Mouse (Mus musculus): Measurements from ENCODE around the gene Trmt112.

Gene Trmt112

GRCm38 (mm10) chr19:6909021-6909420 is 477 bp upstream of the Trmt112 start:
- no peak for DNase-seq (ENCODE audit: low spot score)

GRCm38 (mm10) chr19:6910306-6910705 is 808 bp downstream of the Trmt112 start:
- DNase-seq (ENCODE audit: low spot score), result peak; percentile 50

- DNase-seq (ENCODE audit: low spot score), result no peak
Observed at GRCm38 (mm10) chr19:6911101-6912074, 1.9 kb downstream of the Trmt112 start.

- no peak for DNase-seq (ENCODE audit: low spot score)
Observed at GRCm38 (mm10) chr19:6912205-6912970, 2.9 kb downstream of the Trmt112 start.

GRCm38 (mm10) chr19:6913036-6913435 is 3.5 kb downstream of the Trmt112 start:
- DNase-seq (ENCODE audit: low spot score), result no peak

DNA sequence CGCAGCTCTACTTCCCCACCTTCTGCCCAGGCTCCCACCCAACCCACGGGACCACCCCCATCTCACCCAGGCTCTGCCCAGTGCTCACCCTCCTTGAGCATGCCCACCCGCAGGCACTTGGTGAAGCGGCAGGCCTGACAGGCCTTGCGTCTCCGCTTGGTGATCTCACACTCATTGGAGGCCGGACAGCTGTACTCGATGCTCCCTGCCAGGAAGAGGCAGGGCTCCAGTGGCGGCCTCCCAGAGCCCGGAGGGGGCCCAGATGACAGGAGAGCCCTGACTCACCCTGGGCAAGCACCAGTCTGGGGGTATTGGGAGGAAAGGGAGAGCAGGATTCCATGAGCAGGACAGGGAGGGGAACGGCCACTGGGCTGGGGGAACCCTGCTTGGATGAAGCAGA is 4.5 kb downstream of the Trmt112 start:
- DNase-seq (ENCODE audit: low spot score), result no peak

DNA sequence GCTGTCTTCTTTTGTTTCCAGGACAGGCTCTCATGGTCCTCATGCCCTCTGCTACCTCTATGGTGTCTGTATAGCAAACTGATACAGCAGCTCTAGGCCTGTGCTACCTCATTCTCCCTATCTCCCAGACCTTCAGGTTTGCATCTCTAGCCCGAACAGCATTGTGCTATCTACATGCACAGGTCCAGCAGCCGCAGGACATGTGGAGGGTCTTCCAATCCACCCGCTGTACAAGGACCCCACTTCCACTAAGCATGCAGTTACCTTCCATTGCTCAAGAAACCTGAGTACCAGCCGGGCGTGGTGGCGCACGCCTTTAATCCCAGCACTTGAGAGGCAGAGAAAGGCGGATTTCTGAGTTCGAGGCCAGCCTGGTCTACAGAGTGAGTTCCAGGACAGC is 5.0 kb downstream of the Trmt112 start:
- no peak for DNase-seq (ENCODE audit: low spot score)

GRCm38 (mm10) chr19:6915276-6915675 is 5.8 kb downstream of the Trmt112 start:
- DNase-seq (ENCODE audit: low spot score), result no peak

- no peak for DNase-seq (ENCODE audit: low spot score)
Observed at GRCm38 (mm10) chr19:6916496-6916895, 7.0 kb downstream of the Trmt112 start.

DNA sequence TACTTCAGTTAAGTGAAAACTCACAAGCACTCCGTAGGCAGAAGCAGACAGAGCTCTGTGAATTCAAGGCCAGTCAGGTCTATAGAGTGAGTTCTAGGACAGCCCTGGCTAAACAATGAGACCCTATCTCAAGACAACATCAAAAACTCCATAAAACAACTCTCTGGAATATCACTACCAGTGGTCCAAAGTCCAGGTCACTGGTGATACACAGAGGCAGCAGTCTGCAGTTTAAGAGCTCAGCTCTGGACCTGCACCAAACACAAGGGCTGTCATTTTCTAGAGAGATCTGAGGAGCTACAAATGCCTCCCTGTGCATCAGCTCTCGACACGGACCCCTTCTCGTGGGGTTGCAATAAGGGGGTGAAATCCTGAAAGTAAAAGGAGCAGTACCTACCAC is 8.8 kb downstream of the Trmt112 start:
- DNase-seq (ENCODE audit: low spot score), result no peak

GRCm38 (mm10) chr19:6919431-6919830 is 9.9 kb downstream of the Trmt112 start:
- no peak for DNase-seq (ENCODE audit: low spot score)

GRCm38 (mm10) chr19:6919876-6920740 is 10.6 kb downstream of the Trmt112 start:
- peak; percentile 58 for DNase-seq (ENCODE audit: low spot score)

DNA sequence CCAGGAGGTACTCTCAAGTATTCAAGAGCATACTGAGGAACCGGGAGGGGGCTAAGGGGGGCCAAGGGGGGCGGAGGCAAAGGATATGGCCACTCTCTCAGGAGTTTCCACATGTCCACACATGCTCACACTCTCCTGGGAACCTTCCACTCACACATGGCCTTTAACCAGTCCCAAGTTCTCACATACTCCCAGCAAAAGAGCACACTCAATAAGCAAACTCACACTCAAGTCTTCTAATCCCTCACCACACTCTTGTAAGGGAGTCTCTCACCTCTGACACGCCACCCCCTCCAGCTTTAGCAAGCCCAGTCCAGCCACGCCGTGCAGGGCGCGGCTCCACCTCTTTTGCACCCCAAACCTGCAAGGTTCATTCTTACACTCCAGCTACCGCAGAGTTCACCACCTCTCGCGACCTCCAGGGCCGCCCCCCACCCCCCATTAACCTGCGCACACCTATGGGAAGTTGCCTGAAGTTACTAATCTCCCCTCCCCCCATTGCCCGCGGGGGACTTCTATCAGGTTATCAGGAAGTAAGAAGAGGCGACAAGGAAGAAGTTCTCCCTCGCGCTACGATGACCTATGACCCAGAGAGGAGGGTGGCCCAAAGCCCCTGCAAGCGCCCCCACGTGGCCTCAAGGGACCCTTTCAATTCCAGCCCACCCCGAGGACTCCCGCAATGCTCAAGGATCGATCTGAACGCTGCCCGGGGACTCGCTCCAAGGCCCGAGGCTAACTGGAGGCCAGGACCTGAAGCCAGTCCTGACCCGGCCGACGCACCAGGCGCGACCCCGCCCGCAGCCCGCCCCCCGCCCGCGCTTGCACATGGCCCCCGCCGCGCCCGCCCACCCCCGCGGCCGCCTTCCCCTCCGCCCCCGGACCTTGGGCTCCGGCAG is 11.5 kb downstream of the Trmt112 start:
- no peak for DNase-seq (ENCODE audit: low spot score)

GRCm38 (mm10) chr19:6921647-6922567 is 12.4 kb downstream of the Trmt112 start, which contains the start of gene Esrra:
Esrra (minus strand) TSS chr19:6921813.
- DNase-seq (ENCODE audit: low spot score), result peak; percentile 100

DNA sequence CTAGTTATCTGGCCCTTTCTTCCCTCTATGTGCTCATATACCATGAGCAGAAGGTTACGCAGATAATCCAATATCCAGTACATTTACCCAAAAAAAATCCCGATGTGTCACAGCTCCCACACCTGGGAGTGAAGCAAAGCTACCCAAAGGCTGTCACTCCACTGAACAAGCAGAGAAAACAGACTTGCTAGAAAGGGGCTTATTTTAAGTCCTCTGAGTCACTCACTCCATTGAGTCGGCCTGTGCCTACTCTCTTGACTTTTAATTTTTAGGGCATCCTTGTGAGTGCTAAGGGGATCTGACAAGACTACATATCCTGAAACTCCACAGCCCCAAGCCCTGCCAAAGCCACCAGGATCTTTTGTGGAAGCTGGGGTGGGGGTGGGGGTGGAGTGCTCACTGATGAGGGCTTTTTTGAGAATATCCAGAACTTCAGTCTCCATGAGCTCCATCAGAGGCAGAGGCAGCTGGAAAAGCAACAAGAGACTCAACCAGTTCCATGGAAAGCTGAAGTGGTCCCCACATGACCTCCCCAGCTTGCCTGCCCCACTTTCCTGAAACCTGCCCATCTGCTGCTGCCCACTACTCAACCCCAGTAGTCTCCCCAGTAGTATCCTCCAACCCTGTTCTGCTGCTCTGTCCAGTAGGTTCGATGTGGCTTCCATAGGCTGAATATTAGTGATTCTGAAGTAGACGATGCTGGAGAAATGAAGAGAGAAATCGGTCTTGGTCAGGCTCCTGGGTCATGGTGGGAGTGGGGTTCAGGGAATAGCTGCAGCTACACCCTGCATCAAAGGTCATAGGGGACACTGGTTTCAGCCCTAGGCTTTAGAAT is 13.6 kb downstream of the Trmt112 start:
- DNase-seq (ENCODE audit: low spot score), result no peak

DNA sequence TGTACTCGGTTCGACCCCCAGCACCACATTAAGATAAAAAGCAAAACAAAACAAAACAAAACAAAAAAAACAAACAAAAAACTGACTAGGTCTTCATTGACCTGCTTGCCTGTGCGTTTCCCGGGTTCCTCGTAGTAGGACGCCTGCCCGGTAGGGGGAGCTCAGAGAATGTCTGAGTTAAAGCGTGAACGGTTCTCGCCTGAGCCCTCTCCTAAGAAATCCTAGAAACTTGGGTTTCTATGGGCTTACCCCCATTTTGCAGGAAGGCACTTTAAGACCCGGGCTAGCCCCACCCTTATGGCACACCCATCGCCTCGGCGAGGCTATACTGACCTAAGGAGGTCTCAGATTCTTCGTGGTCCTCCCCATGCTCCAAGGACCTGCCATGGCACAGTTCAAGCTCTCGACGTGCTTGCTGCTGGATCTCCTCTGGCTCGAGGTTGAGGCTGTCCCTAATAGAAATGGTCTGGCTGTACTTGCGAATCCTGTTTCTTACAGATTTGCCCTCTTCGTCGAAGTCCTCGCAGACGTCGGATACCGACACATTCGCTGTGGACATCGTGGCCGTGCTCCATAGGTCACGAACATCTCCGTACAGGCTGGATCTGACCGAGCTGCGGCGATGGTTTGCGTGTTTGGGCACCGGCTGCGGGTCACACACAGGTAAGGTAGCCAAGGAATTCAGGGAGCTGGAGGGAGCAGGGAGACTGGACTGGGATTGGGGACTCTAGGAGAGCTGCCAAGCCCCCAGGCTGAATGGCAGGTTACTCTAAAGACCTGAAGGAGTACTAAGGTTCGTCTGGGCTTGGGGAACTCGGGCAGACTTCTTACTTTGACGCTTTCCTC is 15.2 kb downstream of the Trmt112 start:
- DNase-seq (ENCODE audit: low spot score), result peak; percentile 62

GRCm38 (mm10) chr19:6925307-6925573 is 15.7 kb downstream of the Trmt112 start, which contains the start of gene Catsperz:
Catsperz (minus strand) TSS chr19:6925380.
- DNase-seq (ENCODE audit: low spot score), result no peak

Measured in ovary, adult 18-20 months (tissue).